ENCODE assay signal across 9 mouse cellular contexts in the genomic region with DNA sequence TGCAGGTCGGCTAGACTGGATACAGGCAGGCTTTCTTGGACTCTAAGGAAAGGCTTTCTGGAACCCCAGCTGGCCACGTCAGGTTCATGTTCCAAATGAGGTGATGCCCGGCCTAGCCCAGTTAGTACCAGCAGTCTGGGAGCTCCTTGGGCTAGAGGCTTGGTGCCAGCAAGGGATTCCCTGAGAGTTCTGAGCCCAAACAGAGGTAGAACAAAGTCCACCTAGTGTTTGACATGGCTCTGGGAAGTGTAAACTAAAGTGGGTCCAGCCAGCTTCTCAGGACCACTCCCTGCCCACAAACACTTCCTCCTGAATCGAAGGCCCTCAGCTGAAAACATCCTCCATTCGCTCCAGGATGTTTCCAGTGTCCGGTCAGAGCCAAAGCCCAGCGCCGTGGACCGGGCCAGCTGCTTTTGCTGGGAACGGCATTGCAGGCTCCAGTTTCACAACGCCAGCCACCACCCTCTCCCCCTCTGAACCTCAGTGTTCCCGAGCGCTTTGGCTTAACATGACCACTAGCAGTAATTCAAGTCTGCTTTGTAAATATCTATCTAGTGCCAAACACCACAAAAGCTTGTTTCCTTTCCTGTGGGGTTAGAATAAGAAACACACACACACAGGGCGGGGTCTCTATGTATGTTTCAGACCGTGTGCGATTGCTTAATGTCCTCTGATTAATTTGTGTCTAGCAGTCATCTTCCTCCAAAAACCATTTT.
A peak's percentile ranks its signal among the peaks of the same experiment; 100 is the strongest.
DNase-seq lines count a peak whose midpoint lies in the region; ATAC-seq lines count a peak whose summit lies in the region.
"Had no signal": no experiment of that assay in that cellular context is flagged by ENCODE, and none has a peak within 500 bp of the region (broad histone marks: within the 10 kb centered on the region; RNA-seq: fewer than 3 reads in every experiment).

No protein-coding gene starts in this region.

- peak overlapping the region; percentile 22; the same call in 1 of the 2 replicates for H3K4me2 ChIP-seq in embryonic facial prominence, embryonic 13.5 days
- H3K4me2 ChIP-seq in heart, embryonic 15.5 days: no peak overlapping the region

- peaks cover 17% of the 10 kb centered on the region for H3K4me1 ChIP-seq in embryonic facial prominence, embryonic 13.5 days
- H3K4me1 ChIP-seq in embryonic facial prominence, embryonic 10.5 days: peaks cover 33% of the 10 kb centered on the region
- peaks cover 16% of the 10 kb centered on the region for H3K4me1 ChIP-seq in heart, embryonic 15.5 days (replicated peaks)
- H3K4me1 ChIP-seq in limb, embryonic 10.5 days: peaks cover 24% of the 10 kb centered on the region

- H3K27ac ChIP-seq in embryonic facial prominence, embryonic 13.5 days: no peak overlapping the region
- no peak overlapping the region for H3K27ac ChIP-seq in embryonic facial prominence, embryonic 10.5 days (replicated peaks)
- peak overlapping the region; percentile 38; the same call in 1 of the 2 replicates for H3K27ac ChIP-seq in heart, embryonic 15.5 days
- no peak overlapping the region for H3K27ac ChIP-seq in limb, embryonic 10.5 days

- H3K36me3 ChIP-seq in embryonic facial prominence, embryonic 13.5 days: no peaks in the 10 kb centered on the region
- no peaks in the 10 kb centered on the region for H3K36me3 ChIP-seq in embryonic facial prominence, embryonic 10.5 days (replicated peaks)
- H3K36me3 ChIP-seq in heart, embryonic 15.5 days: no peaks in the 10 kb centered on the region
- H3K36me3 ChIP-seq in limb, embryonic 10.5 days: no peaks in the 10 kb centered on the region

- H3K27me3 ChIP-seq in embryonic facial prominence, embryonic 13.5 days: no peaks in the 10 kb centered on the region; the same call in 1 of the 2 replicates
- peaks cover 23% of the 10 kb centered on the region for H3K27me3 ChIP-seq in embryonic facial prominence, embryonic 10.5 days (replicated peaks; ENCODE audit: low read depth, poor library complexity, severe bottlenecking)
- no peaks in the 10 kb centered on the region for H3K27me3 ChIP-seq in heart, embryonic 15.5 days
- H3K27me3 ChIP-seq in limb, embryonic 10.5 days (ENCODE audit: low read depth, poor library complexity, severe bottlenecking): peaks cover 37% of the 10 kb centered on the region

- DNase-seq in embryonic facial prominence, embryonic 10.5 days (ENCODE audit: low spot score): no peak
- peak; percentile 28 for DNase-seq in 3134 (ENCODE audit: extremely low read depth, insufficient read length, low spot score)
- DNase-seq in lung, adult 18-20 months: peak; percentile 69 to 79
- DNase-seq in limb, embryonic 10.5 days (ENCODE audit: low spot score): no peak
- DNase-seq in layer of hippocampus, postnatal 10 days (ENCODE audit: low spot score in 2 of 2): no peak

- no peak for ATAC-seq in embryonic facial prominence, embryonic 13.5 days (ENCODE audit: insufficient number of reproducible peaks, insufficient read depth, low FRiP score, low TSS enrichment, low read depth)
- no peak for ATAC-seq in heart, embryonic 15.5 days (replicated peaks; ENCODE audit: insufficient number of reproducible peaks, insufficient read depth, low FRiP score, low read depth)
- ATAC-seq in CD4-positive, CD25-positive, alpha-beta regulatory T cell, adult 4 months: no peak

- H3K9me3 ChIP-seq in embryonic facial prominence, embryonic 13.5 days: no peaks in the 10 kb centered on the region
- no peaks in the 10 kb centered on the region for H3K9me3 ChIP-seq in embryonic facial prominence, embryonic 10.5 days
- H3K9me3 ChIP-seq in heart, embryonic 15.5 days (replicated peaks): no peaks in the 10 kb centered on the region
- no peaks in the 10 kb centered on the region for H3K9me3 ChIP-seq in limb, embryonic 10.5 days (replicated peaks)

- H3K4me3 ChIP-seq in embryonic facial prominence, embryonic 13.5 days: no peak overlapping the region
- H3K4me3 ChIP-seq in embryonic facial prominence, embryonic 10.5 days: no peak overlapping the region
- no peak overlapping the region for H3K4me3 ChIP-seq in heart, embryonic 15.5 days
- H3K4me3 ChIP-seq in limb, embryonic 10.5 days: no peak overlapping the region
- H3K4me3 ChIP-seq: erythroblast, embryonic 14.5 days had no signal

- H3K9ac ChIP-seq in embryonic facial prominence, embryonic 13.5 days: no peak overlapping the region
- H3K9ac ChIP-seq in heart, embryonic 15.5 days: no peak overlapping the region

- 61% methylated on average over 16 of the region's 16 CpGs for WGBS in embryonic facial prominence, embryonic 13.5 days
- WGBS in embryonic facial prominence, embryonic 10.5 days: 74% methylated on average over 16 of the region's 16 CpGs
- 60% methylated on average over 16 of the region's 16 CpGs for WGBS in heart, embryonic 15.5 days
- WGBS in limb, embryonic 10.5 days: 76% methylated on average over 16 of the region's 16 CpGs

Comparison
In these comparisons a context has a peak if more than half of its experiments do, and no peak if none do; other contexts are left out.
1. DNase-seq: peak in 3134 (single experiment) and lung, adult 18-20 months (2 of 2); none in embryonic facial prominence, embryonic 10.5 days (single experiment), limb, embryonic 10.5 days (single experiment) and layer of hippocampus, postnatal 10 days (0 of 2).